Mouse (Mus musculus) cortical plate, adult 2 months (tissue): ENCODE results near the gene Mtm1.

Source experiments
- CTCF ChIP-seq: fragments of 200-500 bp; IDR thresholded peaks from 2 replicates; pipeline ENCODE4 v1.5.1; 2011; ENCODE audit warnings: mild to moderate bottlenecking, control low read depth, low read length; ENCODE audit not compliant: insufficient read depth; ENCODE audit errors: extremely low read depth
- POLR2A ChIP-seq: fragments of 200-500 bp; IDR thresholded peaks from 2 replicates; pipeline ENCODE4 v1.6.1; 2011; ENCODE audit warnings: mild to moderate bottlenecking, low read length, control low read depth; ENCODE audit not compliant: insufficient read depth; ENCODE audit errors: extremely low read depth

DNA sequence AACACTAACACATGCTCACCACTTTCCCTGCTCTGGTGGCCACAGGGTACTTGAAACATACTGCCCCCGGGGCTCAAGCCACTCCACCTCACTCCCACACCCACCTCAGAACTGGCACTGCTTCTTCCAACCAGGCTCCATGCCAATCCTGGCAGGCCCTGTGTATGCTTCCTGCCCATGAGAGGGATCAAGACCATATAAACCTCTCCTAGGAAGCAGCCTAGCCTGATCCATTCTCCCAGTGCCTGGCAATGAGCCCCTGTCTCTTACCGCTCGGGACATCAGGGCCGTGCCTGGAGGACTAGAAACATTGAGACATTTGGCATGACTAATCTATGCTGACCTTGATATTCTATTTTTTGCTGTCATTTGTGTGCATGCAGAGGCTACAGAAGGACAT lies 26.9 kb upstream of the Mtm1 start:
- TF ChIP-seq CTCF (no peak), POLR2A (no peak)
